Mouse (Mus musculus): ENCODE data around the gene Nccrp1.

GRCm38 (mm10) chr7:28587644-28588043 lies 40.6 kb upstream of the Nccrp1 start:
- TF ChIP-seq CTCF (IDR thresholded peaks at IDR 0.05; ENCODE audit: extremely low read depth, insufficient read length, insufficient replicate concordance, low read depth, low read length): no peak
- no peak for TF ChIP-seq POLR2A (IDR thresholded peaks at IDR 0.05; ENCODE audit: low read depth, low read length)
